Mouse (Mus musculus): Measurements from ENCODE around the gene Slc22a14.

GRCm38 (mm10) chr9:119241169-119241865 lies 124.0 kb downstream of the Slc22a14 start:
- TF ChIP-seq POLR2A (IDR thresholded peaks at IDR 0.05; ENCODE audit: borderline replicate concordance, insufficient read depth, low read length) (no peak), CTCF (IDR thresholded peaks at IDR 0.05; ENCODE audit: borderline replicate concordance, insufficient read depth, low read depth, low read length) (no peak)

Measured in cerebellum, adult 2 months (tissue).